Mouse (Mus musculus): ENCODE measurements around the gene Kansl2. TPM values are rescaled to one million over a fixed set of nuclear protein-coding genes. Genes with fewer than 3 reads are reported as not detected.

Kansl2 gene
- polyA plus RNA-seq, 1 experiment from 2014 or later: 112 TPM

DNA sequence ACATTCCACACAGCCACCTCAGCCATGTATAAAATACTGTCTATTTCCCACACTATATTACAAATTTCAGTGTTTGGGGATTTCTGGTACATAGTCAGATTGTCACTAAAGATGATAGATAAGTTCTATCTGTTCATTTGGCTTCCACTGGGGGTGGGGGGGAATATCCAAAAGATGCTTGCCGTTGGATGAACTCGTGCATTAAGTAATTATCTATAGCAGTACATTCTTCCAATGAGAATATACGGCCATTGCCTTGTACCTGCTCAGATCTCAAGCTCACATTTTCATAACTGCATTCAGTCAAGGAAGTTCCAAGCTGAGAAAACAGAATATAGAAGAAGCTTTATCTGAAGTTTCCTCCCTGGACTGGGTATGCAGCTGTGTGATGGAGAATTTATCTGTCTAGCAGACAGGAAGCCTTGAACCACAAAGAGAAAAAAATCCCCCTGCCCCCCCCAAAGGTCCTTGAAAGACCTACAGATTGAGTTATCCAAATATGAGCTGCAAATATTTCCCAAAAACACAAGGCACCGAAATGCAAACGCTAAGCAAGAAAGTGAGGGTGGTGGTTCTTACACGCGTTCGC is 47.5 kb downstream of the Kansl2 start:
- 90% methylated on average over 8 of the region's 8 CpGs for WGBS
- H3K27ac ChIP-seq: no peak overlapping the region
- ATAC-seq (ENCODE audit: borderline replicate concordance, extremely low read depth, low FRiP score, low TSS enrichment): no peak
- no peak overlapping the region for H3K9ac ChIP-seq
- no peaks in the 10 kb centered on the region for H3K4me1 ChIP-seq
- no peak overlapping the region for H3K4me3 ChIP-seq
- no peaks in the 10 kb centered on the region for H3K27me3 ChIP-seq
- no peaks in the 10 kb centered on the region for H3K36me3 ChIP-seq
- no peaks in the 10 kb centered on the region for H3K9me3 ChIP-seq
- H3K4me2 ChIP-seq: no peak overlapping the region

DNA sequence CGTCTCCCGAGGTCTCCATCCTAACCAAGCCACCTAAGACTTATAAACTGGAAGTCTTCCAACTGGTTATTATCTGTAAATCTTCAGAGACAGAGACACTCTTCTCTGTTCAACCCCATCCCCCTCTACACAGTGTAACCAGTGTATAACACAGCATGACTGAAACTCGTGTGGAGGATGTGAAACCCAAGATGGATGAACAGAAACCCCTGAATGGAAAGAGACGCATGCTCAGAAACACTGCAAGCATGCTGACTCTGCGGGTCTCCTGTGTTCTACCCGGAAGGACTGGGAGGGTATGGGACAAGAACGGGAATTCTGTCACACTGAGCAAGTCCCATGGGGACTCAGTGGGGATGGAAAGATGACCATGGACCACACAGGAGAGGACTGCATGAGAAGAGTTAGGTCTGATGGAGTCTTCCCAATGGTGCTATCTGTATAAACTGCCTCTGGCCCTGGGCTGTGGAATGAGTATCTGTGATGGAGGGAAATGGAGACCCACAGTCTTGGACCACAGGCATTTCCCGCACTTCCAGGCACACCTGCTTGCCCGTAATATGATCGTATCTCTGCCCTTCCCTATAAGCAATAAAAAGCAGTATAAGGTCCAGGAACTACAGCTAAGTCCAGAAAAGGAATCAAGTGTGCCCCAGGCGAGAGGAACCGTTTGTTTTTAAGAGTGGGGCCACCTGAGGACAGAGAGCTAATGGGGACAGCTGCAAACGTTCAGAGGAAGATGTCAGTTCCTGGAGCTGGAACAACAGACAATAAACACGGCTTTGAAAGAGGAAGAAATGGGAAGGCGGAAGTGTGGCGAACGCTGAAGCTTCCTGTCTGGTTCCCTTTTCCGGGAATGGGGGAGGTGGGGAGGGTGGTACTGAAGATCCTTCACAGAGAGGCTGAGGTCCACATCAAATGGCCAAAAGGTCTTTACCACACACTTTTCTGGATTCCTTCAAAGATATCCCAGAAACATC is 49.9 kb downstream of the Kansl2 start:
- Histone ChIP-seq H3K4me3 (no peak overlapping the region), H3K9ac (no peak overlapping the region), H3K27me3 (no peaks in the 10 kb centered on the region), H3K36me3 (no peaks in the 10 kb centered on the region), H3K9me3 (no peaks in the 10 kb centered on the region), H3K27ac (no peak overlapping the region), H3K4me1 (no peaks in the 10 kb centered on the region), H3K4me2 (no peak overlapping the region)
- ATAC-seq (ENCODE audit: borderline replicate concordance, extremely low read depth, low FRiP score, low TSS enrichment): no peak
- 61% methylated on average over 18 of the region's 18 CpGs for WGBS

DNA sequence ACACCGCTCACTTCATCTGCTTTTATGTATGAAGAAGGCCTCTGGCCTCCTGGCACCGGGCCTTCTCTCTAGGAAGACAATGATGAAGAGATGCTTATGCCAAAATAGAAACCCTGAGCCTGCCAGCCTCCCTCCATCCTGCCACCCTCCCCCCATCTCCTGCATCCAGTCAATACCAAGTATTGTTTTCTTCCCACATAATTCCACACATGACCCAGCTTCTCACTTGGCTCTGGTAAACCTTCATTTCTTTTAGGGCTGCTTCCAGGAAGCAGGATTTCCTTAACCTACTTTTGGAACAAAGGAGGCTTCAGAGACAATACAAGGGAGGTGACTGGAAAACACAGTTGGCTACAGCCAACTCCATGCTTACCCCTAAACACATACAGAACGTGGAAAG is 51.4 kb downstream of the Kansl2 start, which contains the start of gene Lalba:
Gene Lalba, minus strand, starts transcription at position 21 of the 400 bp plus-strand sequence.
- no peak within 1 kb of the TSS for H3K4me3 ChIP-seq
- no peaks in the 10 kb centered on the region for H3K9me3 ChIP-seq
- no peaks in the 10 kb centered on the region for H3K4me1 ChIP-seq
- no peaks in the 10 kb centered on the region for H3K27me3 ChIP-seq
- no peak within 1 kb of the TSS for H3K9ac ChIP-seq
- WGBS: 48% methylated on average over 3 of the region's 3 CpGs
- no peaks in the 10 kb centered on the region for H3K36me3 ChIP-seq
- ATAC-seq (ENCODE audit: borderline replicate concordance, extremely low read depth, low FRiP score, low TSS enrichment): no peak
- no peak within 1 kb of the TSS for H3K4me2 ChIP-seq
- H3K27ac ChIP-seq: no peak within 1 kb of the TSS

DNA sequence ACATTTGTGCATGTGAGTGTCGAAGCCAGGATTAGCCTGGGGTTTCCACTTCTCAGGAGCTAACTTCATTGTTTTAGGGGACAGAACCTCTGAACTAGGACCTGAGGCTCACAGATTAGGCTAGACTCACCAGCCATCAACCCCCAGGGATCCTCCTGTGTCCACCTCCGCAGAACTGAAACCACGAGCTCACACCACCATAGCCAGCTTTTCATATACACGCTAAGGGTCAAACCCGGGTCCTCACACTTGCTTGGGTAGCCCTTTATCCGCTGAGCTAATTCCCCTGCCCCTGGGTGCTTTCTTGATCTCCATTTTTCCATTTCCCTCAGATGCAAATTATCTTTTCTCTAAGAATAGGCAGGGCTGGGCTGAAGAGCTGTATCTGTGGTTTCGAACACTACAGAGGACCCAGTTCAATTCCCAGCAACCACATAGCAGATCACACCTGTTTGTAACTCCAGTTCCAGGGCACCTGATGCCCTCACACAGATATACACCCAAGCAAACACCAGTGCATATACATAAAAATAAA is 54.4 kb downstream of the Kansl2 start:
- no peak overlapping the region for H3K4me3 ChIP-seq
- no peaks in the 10 kb centered on the region for H3K9me3 ChIP-seq
- H3K27ac ChIP-seq: no peak overlapping the region
- H3K4me1 ChIP-seq: no peaks in the 10 kb centered on the region
- ATAC-seq (ENCODE audit: borderline replicate concordance, extremely low read depth, low FRiP score, low TSS enrichment): no peak
- H3K36me3 ChIP-seq: no peaks in the 10 kb centered on the region
- WGBS: 73% methylated on average over 7 of the region's 7 CpGs
- no peaks in the 10 kb centered on the region for H3K27me3 ChIP-seq
- no peak overlapping the region for H3K9ac ChIP-seq
- no peak overlapping the region for H3K4me2 ChIP-seq

DNA sequence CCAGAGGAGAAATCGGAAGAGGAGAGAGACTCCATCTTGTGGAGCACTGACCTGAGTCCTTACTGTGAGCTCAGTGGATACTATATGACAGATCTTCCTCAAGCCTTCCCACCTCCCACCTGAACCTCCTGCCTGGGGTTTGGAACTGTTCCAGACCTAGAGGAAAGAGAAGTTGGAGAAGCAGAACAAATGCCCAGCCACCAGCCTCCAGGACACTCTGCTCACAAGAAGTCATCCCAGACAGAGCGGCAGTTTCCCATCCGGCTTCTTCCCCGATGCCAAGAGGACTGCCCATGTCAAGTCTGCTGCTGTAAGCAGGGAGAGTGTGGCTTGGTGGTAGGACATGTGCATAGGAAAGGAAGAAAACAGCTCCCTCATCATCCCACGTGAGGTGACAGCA is 57.8 kb downstream of the Kansl2 start:
- Histone ChIP-seq H3K4me1 (no peaks in the 10 kb centered on the region), H3K36me3 (no peaks in the 10 kb centered on the region), H3K27me3 (no peaks in the 10 kb centered on the region), H3K9ac (no peak overlapping the region), H3K27ac (no peak overlapping the region), H3K9me3 (no peaks in the 10 kb centered on the region), H3K4me2 (no peak overlapping the region), H3K4me3 (no peak overlapping the region)
- 80% methylated on average over 5 of the region's 5 CpGs for WGBS
- ATAC-seq (ENCODE audit: borderline replicate concordance, extremely low read depth, low FRiP score, low TSS enrichment): no peak

DNA sequence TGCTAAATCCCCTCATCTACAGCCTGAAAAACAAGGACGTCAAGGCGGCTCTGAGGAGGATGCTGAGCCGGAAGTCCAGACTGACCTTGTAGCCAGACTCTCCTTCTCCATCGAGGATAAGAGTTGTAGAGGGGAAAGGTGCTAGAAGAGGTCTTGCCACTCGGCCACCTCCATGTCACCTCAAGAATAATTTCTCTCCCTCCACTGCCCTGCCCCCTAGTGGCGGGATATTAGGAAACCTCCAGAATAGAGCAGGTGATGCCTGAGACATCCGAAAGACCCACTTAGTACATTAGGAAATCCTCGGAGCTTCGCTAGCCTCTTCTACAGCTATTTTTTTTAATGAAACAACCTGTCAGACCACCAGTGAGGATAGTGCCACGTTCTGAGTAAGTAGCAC is 58.7 kb downstream of the Kansl2 start:
- ATAC-seq (ENCODE audit: borderline replicate concordance, extremely low read depth, low FRiP score, low TSS enrichment): no peak
- Histone ChIP-seq H3K4me3 (no peak overlapping the region), H3K27ac (no peak overlapping the region), H3K4me2 (no peak overlapping the region), H3K36me3 (no peaks in the 10 kb centered on the region), H3K9me3 (no peaks in the 10 kb centered on the region), H3K4me1 (no peaks in the 10 kb centered on the region), H3K27me3 (no peaks in the 10 kb centered on the region), H3K9ac (no peak overlapping the region)
- WGBS: 44% methylated on average over 10 of the region's 10 CpGs

DNA sequence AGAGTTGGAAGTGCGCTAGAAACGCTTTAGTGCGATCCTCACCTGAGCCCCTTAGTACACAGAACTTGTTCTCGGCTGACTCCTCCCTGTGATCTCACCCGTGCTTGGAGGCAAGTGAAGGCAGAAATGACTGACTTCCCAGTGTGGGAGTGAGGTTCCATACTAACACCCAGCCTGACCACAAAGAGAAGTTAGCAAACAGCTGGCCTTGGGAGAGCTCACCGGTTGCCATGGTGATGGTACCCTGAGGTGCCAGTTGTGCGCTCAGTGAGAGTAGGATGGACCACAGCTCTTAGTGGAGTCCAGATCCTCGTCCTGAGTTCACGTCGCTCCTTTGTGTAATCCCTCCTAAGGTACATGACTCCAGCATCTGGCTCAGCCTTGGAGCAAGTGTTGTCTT is 59.1 kb downstream of the Kansl2 start:
- no peak overlapping the region for H3K4me3 ChIP-seq
- 73% methylated on average over 10 of the region's 10 CpGs for WGBS
- no peaks in the 10 kb centered on the region for H3K9me3 ChIP-seq
- H3K36me3 ChIP-seq: no peaks in the 10 kb centered on the region
- H3K9ac ChIP-seq: no peak overlapping the region
- no peak for ATAC-seq (ENCODE audit: borderline replicate concordance, extremely low read depth, low FRiP score, low TSS enrichment)
- H3K4me1 ChIP-seq: no peaks in the 10 kb centered on the region
- H3K4me2 ChIP-seq: no peak overlapping the region
- no peaks in the 10 kb centered on the region for H3K27me3 ChIP-seq
- no peak overlapping the region for H3K27ac ChIP-seq

DNA sequence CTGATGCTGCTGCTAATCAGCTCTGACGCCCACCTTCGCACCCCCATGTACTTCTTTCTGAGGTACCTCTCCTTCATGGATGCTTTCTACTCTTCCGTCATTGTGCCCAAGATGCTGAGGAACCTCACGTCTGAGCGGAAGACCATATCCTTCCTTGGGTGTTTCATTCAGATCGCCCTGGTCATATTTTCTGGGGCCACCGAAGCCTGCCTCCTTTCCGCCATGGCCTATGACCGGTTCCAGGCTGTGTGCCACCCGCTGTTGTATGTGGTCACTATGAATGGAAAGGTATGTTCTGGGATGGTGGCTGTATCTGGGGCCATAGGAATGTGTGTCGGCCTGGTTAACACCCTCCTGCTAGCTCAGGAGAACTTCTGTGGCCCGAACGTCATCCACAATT is 62.5 kb downstream of the Kansl2 start:
- ATAC-seq (ENCODE audit: borderline replicate concordance, extremely low read depth, low FRiP score, low TSS enrichment): no peak
- H3K4me3 ChIP-seq: no peak overlapping the region
- no peak overlapping the region for H3K9ac ChIP-seq
- no peak overlapping the region for H3K27ac ChIP-seq
- no peaks in the 10 kb centered on the region for H3K27me3 ChIP-seq
- no peaks in the 10 kb centered on the region for H3K9me3 ChIP-seq
- no peaks in the 10 kb centered on the region for H3K36me3 ChIP-seq
- H3K4me2 ChIP-seq: no peak overlapping the region
- no peaks in the 10 kb centered on the region for H3K4me1 ChIP-seq
- 85% methylated on average over 13 of the region's 13 CpGs for WGBS

DNA sequence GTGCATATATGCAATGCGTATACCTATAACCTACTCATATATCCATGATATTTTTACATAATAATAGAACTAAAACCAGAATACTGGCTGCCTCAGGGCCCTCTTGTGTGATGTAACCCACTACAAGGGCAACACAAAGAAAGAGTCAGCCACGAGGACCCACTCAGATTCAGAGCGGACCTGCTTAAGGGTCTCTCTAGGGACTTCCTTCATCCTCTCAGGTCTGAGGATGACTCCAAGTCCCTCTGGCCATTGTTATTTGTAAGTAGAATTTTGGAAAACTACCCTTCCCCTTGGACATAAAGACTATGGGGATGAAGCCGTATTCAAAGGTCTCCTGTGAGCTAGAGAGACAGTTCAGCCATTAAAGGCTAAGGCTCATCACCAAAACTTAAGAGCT is 64.5 kb downstream of the Kansl2 start, which contains the start of gene OR5BS1P:
Gene OR5BS1P, plus strand, starts transcription at position 301 of the 400 bp plus-strand sequence.
- H3K27ac ChIP-seq: no peak within 1 kb of the TSS
- ATAC-seq (ENCODE audit: borderline replicate concordance, extremely low read depth, low FRiP score, low TSS enrichment): no peak
- no peak within 1 kb of the TSS for H3K9ac ChIP-seq
- WGBS: 94% methylated on average over 4 of the region's 4 CpGs
- no peaks in the 10 kb centered on the region for H3K9me3 ChIP-seq
- H3K36me3 ChIP-seq: no peaks in the 10 kb centered on the region
- no peaks in the 10 kb centered on the region for H3K27me3 ChIP-seq
- no peak within 1 kb of the TSS for H3K4me2 ChIP-seq
- no peak within 1 kb of the TSS for H3K4me3 ChIP-seq
- H3K4me1 ChIP-seq: no peaks in the 10 kb centered on the region

Small RNA genes within 50 kb of the gene (microRNA-seq; reads per million reads assigned to microRNA genes)
- not detected for gene Mir1291

Other genes starting within 250 kb of the Kansl2 start
- 0.73 and 0.86 TPM in 2 replicates for gene Zfp641, start 238.1 kb downstream of the Kansl2 start, polyA plus RNA-seq (2015; fragmentation: Nextera tagmentation; extraction: Ambion mirVana)
- gene Olfr285, start 216.9 kb downstream of the Kansl2 start, polyA plus RNA-seq (2015; fragmentation: Nextera tagmentation; extraction: Ambion mirVana): not detected in 2 replicates
- gene Olfr284, start 193.3 kb downstream of the Kansl2 start, polyA plus RNA-seq (2015; fragmentation: Nextera tagmentation; extraction: Ambion mirVana): not detected in 2 replicates
- not detected in 2 replicates for gene Olfr283, start 153.3 kb downstream of the Kansl2 start, polyA plus RNA-seq (2015; fragmentation: Nextera tagmentation; extraction: Ambion mirVana)
- not detected in 2 replicates for gene Olfr282, start 103.0 kb downstream of the Kansl2 start, polyA plus RNA-seq (2015; fragmentation: Nextera tagmentation; extraction: Ambion mirVana)
- not detected in 2 replicates for gene Olfr281, start 81.7 kb downstream of the Kansl2 start, polyA plus RNA-seq (2015; fragmentation: Nextera tagmentation; extraction: Ambion mirVana)
- not detected in 2 replicates for gene OR5BS1P, start 64.4 kb downstream of the Kansl2 start, polyA plus RNA-seq (2015; fragmentation: Nextera tagmentation; extraction: Ambion mirVana)
- 0.21 and 0.40 TPM in 2 replicates for gene Lalba, start 51.5 kb downstream of the Kansl2 start, polyA plus RNA-seq (2015; fragmentation: Nextera tagmentation; extraction: Ambion mirVana)
- not detected in 2 replicates for gene Olfr279, start 41.9 kb downstream of the Kansl2 start, polyA plus RNA-seq (2015; fragmentation: Nextera tagmentation; extraction: Ambion mirVana)
- gene Ccnt1, start 36.7 kb upstream of the Kansl2 start, polyA plus RNA-seq (2015; fragmentation: Nextera tagmentation; extraction: Ambion mirVana): 51.4 and 56.3 TPM in 2 replicates
- gene 4930415O20Rik, start 36.7 kb upstream of the Kansl2 start, polyA plus RNA-seq (2015; fragmentation: Nextera tagmentation; extraction: Ambion mirVana): not detected in 2 replicates
- 22.4 and 23.2 TPM in 2 replicates for gene Adcy6, start 75.8 kb upstream of the Kansl2 start, polyA plus RNA-seq (2015; fragmentation: Nextera tagmentation; extraction: Ambion mirVana)
- gene Cacnb3, start 96.6 kb upstream of the Kansl2 start, polyA plus RNA-seq (2015; fragmentation: Nextera tagmentation; extraction: Ambion mirVana): 26.7 and 27.2 TPM in 2 replicates
- 22.5 and 22.9 TPM in 2 replicates for gene Ddx23, start 128.6 kb upstream of the Kansl2 start, polyA plus RNA-seq (2015; fragmentation: Nextera tagmentation; extraction: Ambion mirVana)
- gene Rnd1, start 143.2 kb upstream of the Kansl2 start, polyA plus RNA-seq (2015; fragmentation: Nextera tagmentation; extraction: Ambion mirVana): 0.63 and 0.92 TPM in 2 replicates
- gene Ccdc65, start 173.9 kb upstream of the Kansl2 start, polyA plus RNA-seq (2015; fragmentation: Nextera tagmentation; extraction: Ambion mirVana): 2.1 and 2.8 TPM in 2 replicates
- gene Fkbp11, start 193.9 kb upstream of the Kansl2 start, polyA plus RNA-seq (2015; fragmentation: Nextera tagmentation; extraction: Ambion mirVana): 30.0 and 32.6 TPM in 2 replicates
- 45.7 and 45.8 TPM in 2 replicates for gene Arf3, start 228.9 kb upstream of the Kansl2 start, polyA plus RNA-seq (2015; fragmentation: Nextera tagmentation; extraction: Ambion mirVana)
- gene Wnt10b, start 243.9 kb upstream of the Kansl2 start, polyA plus RNA-seq (2015; fragmentation: Nextera tagmentation; extraction: Ambion mirVana): 0.10 TPM in 1 of 2 replicates, not detected in the other